Mouse (Mus musculus): ENCODE results near the gene Ppme1. TPM values are rescaled to one million over a fixed set of nuclear protein-coding genes. Genes with fewer than 3 reads are reported as not detected.

The Ppme1 gene
- polyA plus RNA-seq, 1 experiment from 2014 or later, result 54.9 TPM

DNA sequence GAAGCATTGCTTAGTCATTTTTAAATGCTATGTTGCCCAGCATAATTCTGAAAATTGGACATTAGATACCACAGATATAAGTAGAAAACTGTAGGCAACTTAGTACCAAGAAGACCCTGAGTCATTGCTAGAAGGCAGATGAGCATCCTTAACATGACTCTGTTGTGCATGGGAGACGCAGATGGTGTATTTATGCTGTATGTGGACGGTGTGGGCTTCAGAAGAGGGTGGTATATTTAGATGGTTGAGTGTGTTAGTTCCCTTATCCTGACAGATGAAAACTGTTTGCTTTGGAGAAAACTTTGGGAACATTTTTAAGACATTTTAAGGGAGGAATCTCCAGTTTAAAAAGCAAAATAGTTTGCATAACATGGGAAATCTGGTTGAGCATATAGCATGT is 16.1 kb upstream of the Ppme1 start:
- ATAC-seq (ENCODE audit: insufficient number of reproducible peaks, insufficient read depth, low FRiP score, low read depth), result no peak
- WGBS, result 95% methylated on average over 2 of the region's 2 CpGs
- H3K4me3 ChIP-seq (ENCODE audit: low read depth, low read length), result no peak overlapping the region
- H3K9ac ChIP-seq (replicated peaks; ENCODE audit: low read depth, low read length), result no peak overlapping the region
- no peak overlapping the region for H3K27ac ChIP-seq (ENCODE audit: low read length)
- peaks cover 21% of the 10 kb centered on the region for H3K36me3 ChIP-seq (ENCODE audit: control insufficient read depth, insufficient read depth, low read length)
- no peak overlapping the region for H3K4me2 ChIP-seq (replicated peaks; ENCODE audit: low read depth, low read length)
- no peaks in the 10 kb centered on the region for H3K4me1 ChIP-seq (ENCODE audit: control insufficient read depth, insufficient read depth, low read length)
- H3K9me3 ChIP-seq (ENCODE audit: control insufficient read depth, low read depth, low read length), result no peaks in the 10 kb centered on the region
- H3K27me3 ChIP-seq (ENCODE audit: control insufficient read depth, insufficient read depth, low read length), result no peaks in the 10 kb centered on the region

DNA sequence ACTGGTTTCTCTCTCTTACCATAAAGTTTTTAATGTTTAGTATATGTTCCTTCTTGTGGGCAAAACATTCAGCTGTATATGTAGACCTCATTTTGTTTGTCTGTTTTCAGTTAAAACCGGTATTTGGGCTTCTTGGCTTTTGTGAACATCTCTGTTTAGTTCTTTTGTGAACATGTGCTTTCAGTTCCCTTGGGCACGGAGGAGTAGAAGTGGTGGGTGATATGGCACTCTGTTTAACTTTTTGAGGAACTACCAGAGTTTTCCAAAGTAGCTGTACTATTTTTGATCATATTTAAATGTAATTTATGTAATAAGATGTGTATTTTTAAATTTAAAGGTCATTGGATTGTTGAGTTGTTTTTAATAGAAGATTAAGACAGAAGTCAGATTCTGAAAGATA is 11.1 kb upstream of the Ppme1 start:
- Histone ChIP-seq H3K4me3 (ENCODE audit: low read depth, low read length) (no peak overlapping the region), H3K9me3 (ENCODE audit: control insufficient read depth, low read depth, low read length) (no peaks in the 10 kb centered on the region), H3K27ac (ENCODE audit: low read length) (no peak overlapping the region), H3K9ac (replicated peaks; ENCODE audit: low read depth, low read length) (no peak overlapping the region), H3K4me2 (replicated peaks; ENCODE audit: low read depth, low read length) (no peak overlapping the region), H3K27me3 (ENCODE audit: control insufficient read depth, insufficient read depth, low read length) (no peaks in the 10 kb centered on the region), H3K4me1 (ENCODE audit: control insufficient read depth, insufficient read depth, low read length) (no peaks in the 10 kb centered on the region), H3K36me3 (ENCODE audit: control insufficient read depth, insufficient read depth, low read length) (peaks cover 27% of the 10 kb centered on the region)
- no peak for ATAC-seq (ENCODE audit: insufficient number of reproducible peaks, insufficient read depth, low FRiP score, low read depth)
- 88% methylated on average over 2 of the region's 2 CpGs for WGBS

DNA sequence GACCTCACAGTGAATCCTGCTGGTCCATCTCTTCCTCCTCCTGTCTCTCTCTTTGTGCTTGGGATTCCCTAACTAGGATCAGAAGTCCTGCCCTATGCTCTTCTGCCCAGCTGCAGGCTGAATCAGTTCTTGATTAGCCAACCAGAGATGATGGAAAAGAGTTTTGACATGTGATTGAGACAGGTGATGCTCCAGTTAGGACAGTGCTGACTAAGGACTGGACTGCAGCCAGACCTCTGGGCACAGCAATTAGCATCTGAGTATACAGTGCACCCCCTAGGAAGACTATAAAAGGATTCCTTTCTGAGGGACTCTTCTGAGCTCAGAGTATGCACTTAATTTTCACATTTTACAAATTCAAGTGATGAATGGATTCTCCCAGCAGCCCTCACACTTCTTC is 9.1 kb upstream of the Ppme1 start:
- no peaks in the 10 kb centered on the region for H3K27me3 ChIP-seq (ENCODE audit: control insufficient read depth, insufficient read depth, low read length)
- H3K4me2 ChIP-seq (replicated peaks; ENCODE audit: low read depth, low read length), result no peak overlapping the region
- H3K27ac ChIP-seq (ENCODE audit: low read length), result no peak overlapping the region
- no peaks in the 10 kb centered on the region for H3K9me3 ChIP-seq (ENCODE audit: control insufficient read depth, low read depth, low read length)
- no peak overlapping the region for H3K9ac ChIP-seq (replicated peaks; ENCODE audit: low read depth, low read length)
- H3K36me3 ChIP-seq (ENCODE audit: control insufficient read depth, insufficient read depth, low read length), result peaks cover 27% of the 10 kb centered on the region
- H3K4me1 ChIP-seq (ENCODE audit: control insufficient read depth, insufficient read depth, low read length), result no peaks in the 10 kb centered on the region
- no peak for ATAC-seq (ENCODE audit: insufficient number of reproducible peaks, insufficient read depth, low FRiP score, low read depth)
- H3K4me3 ChIP-seq (ENCODE audit: low read depth, low read length), result no peak overlapping the region

DNA sequence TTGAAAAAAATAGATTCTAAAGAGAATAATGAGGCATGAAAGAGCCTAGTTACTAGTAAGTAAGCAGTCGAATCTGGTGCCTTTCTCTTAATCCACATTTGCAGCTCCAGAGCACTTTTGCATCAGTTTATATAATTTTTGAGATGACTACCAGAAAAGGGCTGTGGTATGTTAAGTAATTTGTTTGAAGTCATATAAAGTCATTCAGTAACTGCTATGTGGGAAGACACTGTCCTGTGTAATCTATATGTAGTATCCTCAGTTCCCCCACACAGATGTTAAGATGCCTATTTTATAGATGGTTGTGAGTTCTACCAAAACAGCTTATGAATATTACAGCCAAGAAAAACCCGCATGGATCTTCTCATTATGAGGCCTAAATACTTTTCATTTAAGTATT is 6.2 kb upstream of the Ppme1 start:
- Histone ChIP-seq H3K4me1 (ENCODE audit: control insufficient read depth, insufficient read depth, low read length) (no peaks in the 10 kb centered on the region), H3K4me2 (replicated peaks; ENCODE audit: low read depth, low read length) (no peak overlapping the region), H3K27me3 (ENCODE audit: control insufficient read depth, insufficient read depth, low read length) (no peaks in the 10 kb centered on the region), H3K36me3 (ENCODE audit: control insufficient read depth, insufficient read depth, low read length) (peaks cover 35% of the 10 kb centered on the region), H3K9me3 (ENCODE audit: control insufficient read depth, low read depth, low read length) (no peaks in the 10 kb centered on the region), H3K4me3 (ENCODE audit: low read depth, low read length) (no peak overlapping the region), H3K27ac (ENCODE audit: low read length) (no peak overlapping the region), H3K9ac (replicated peaks; ENCODE audit: low read depth, low read length) (no peak overlapping the region)
- WGBS, result 78% methylated on average over 2 of the region's 2 CpGs
- ATAC-seq (ENCODE audit: insufficient number of reproducible peaks, insufficient read depth, low FRiP score, low read depth), result no peak

DNA sequence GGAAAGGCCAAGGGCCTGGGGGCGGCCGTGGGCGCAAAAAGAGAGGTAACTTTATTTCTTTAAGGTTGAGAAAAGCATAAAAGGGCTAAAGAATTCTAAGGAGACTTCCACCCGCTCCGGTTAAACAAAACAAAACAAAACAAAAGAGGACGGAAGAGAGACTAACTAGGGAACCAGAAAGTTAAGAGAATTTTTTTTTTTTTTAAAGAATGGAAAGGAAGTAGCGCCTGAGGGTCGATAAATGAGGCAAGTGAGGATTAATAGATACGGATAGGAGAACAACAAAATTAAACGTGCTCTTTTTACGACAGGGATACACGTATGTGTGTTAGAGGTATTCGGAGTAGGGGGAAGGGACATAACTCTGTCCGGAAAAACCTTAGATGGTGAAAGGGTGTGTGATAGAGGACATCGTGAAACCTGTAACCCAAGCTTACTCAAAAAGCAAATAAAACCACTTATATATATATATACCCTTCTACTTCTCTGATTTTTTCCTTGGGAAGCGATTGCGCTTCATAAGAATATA is 409 bp upstream of the Ppme1 start:
- Histone ChIP-seq H3K4me1 (ENCODE audit: control insufficient read depth, insufficient read depth, low read length) (peaks cover 6% of the 10 kb centered on the region; the same call in 1 of the 2 replicates), H3K4me3 (ENCODE audit: low read depth, low read length) (peak overlapping the region; percentile 83), H3K4me2 (replicated peaks; ENCODE audit: low read depth, low read length) (peak overlapping the region; percentile 59), H3K9ac (replicated peaks; ENCODE audit: low read depth, low read length) (peak overlapping the region; percentile 46), H3K27me3 (ENCODE audit: control insufficient read depth, insufficient read depth, low read length) (no peaks in the 10 kb centered on the region), H3K36me3 (ENCODE audit: control insufficient read depth, insufficient read depth, low read length) (peaks cover 8% of the 10 kb centered on the region; the same call in 1 of the 2 replicates), H3K9me3 (ENCODE audit: control insufficient read depth, low read depth, low read length) (no peaks in the 10 kb centered on the region), H3K27ac (ENCODE audit: low read length) (peak overlapping the region; percentile 48; the same call in 1 of the 2 replicates)
- WGBS, result 7% methylated on average over 17 of the region's 17 CpGs
- ATAC-seq (ENCODE audit: insufficient number of reproducible peaks, insufficient read depth, low FRiP score, low read depth), result no peak

DNA sequence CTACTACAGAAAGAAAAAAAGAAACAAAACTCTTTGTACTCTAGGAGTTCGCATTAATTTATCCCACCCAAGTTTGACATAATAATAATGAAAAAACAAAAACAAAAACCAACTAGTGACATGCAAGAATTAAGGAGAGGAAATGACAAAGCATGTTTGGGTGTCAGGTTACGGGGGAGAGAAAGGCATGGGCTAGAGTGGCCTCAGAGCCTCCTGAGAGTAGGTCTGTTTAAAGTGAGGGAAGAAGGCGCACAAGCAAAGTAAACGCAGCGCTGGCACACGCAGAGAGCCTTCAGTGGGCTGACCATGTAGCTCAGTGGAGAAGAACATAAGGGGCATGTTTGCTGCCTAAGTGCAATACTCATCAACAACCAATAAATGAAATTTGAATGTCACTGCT is 7.2 kb downstream of the Ppme1 start:
- 27% methylated on average over 6 of the region's 6 CpGs for WGBS

DNA sequence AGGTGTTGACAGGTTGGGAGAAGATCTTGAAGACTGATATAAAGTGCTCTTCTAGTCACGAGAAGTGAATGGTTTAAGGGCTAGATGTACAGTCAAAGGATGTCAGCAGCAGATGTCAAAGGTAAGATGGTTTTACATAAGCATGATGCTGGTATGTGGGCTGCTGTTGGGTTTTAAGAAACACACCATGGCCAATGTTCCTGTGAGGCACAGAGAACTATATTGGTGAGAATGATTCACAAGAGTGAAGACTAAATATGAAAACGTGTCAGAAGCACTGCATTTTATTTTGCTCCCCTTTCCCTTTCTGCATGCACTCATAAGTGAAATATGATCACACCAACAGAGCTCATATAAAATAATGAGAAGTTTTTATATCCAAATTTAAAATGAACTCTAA is 8.9 kb downstream of the Ppme1 start:
- H3K4me1 ChIP-seq (ENCODE audit: control insufficient read depth, insufficient read depth, low read length), result no peaks in the 10 kb centered on the region
- no peaks in the 10 kb centered on the region for H3K36me3 ChIP-seq (ENCODE audit: control insufficient read depth, insufficient read depth, low read length)
- no peaks in the 10 kb centered on the region for H3K27me3 ChIP-seq (ENCODE audit: control insufficient read depth, insufficient read depth, low read length)
- H3K27ac ChIP-seq (ENCODE audit: low read length), result no peak overlapping the region
- ATAC-seq (ENCODE audit: insufficient number of reproducible peaks, insufficient read depth, low FRiP score, low read depth), result no peak
- H3K4me2 ChIP-seq (replicated peaks; ENCODE audit: low read depth, low read length), result no peak overlapping the region
- H3K9ac ChIP-seq (replicated peaks; ENCODE audit: low read depth, low read length), result no peak overlapping the region
- H3K4me3 ChIP-seq (ENCODE audit: low read depth, low read length), result no peak overlapping the region
- no peaks in the 10 kb centered on the region for H3K9me3 ChIP-seq (ENCODE audit: control insufficient read depth, low read depth, low read length)
- 87% methylated on average over 2 of the region's 2 CpGs for WGBS

More for the DNA sequence above, 7.2 kb downstream of the Ppme1 start:
- no peaks in the 10 kb centered on the region for H3K27me3 ChIP-seq (ENCODE audit: control insufficient read depth, insufficient read depth, low read length)
- H3K27ac ChIP-seq (ENCODE audit: low read length), result no peak overlapping the region
- no peak for ATAC-seq (ENCODE audit: insufficient number of reproducible peaks, insufficient read depth, low FRiP score, low read depth)
- no peak overlapping the region for H3K4me3 ChIP-seq (ENCODE audit: low read depth, low read length)
- no peaks in the 10 kb centered on the region; the same call in 1 of the 2 replicates for H3K36me3 ChIP-seq (ENCODE audit: control insufficient read depth, insufficient read depth, low read length)
- H3K4me2 ChIP-seq (replicated peaks; ENCODE audit: low read depth, low read length), result no peak overlapping the region
- no peaks in the 10 kb centered on the region for H3K4me1 ChIP-seq (ENCODE audit: control insufficient read depth, insufficient read depth, low read length)
- H3K9me3 ChIP-seq (ENCODE audit: control insufficient read depth, low read depth, low read length), result no peaks in the 10 kb centered on the region
- no peak overlapping the region for H3K9ac ChIP-seq (replicated peaks; ENCODE audit: low read depth, low read length)

DNA sequence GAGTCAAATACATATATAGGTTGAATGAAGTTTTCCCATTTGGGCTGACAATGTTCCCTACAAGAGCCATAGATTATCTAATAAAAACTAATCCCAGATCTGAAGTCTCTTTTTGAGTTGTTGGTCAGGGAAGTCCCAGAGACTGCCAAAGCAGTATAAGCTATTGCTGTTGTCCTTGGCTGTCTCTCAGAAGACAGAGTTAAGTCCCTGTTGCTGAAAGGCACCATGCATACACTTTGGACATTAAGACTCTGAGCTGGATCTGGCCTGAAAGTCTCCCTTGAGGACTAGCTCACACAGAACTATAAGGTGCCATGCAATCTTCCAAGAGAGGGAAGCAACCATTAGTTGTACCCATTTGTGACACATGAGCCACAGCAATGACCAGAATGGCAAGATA is 14.3 kb downstream of the Ppme1 start:
- H3K4me3 ChIP-seq (ENCODE audit: low read depth, low read length), result no peak overlapping the region
- no peak overlapping the region for H3K9ac ChIP-seq (replicated peaks; ENCODE audit: low read depth, low read length)
- no peaks in the 10 kb centered on the region for H3K9me3 ChIP-seq (ENCODE audit: control insufficient read depth, low read depth, low read length)
- H3K36me3 ChIP-seq (ENCODE audit: control insufficient read depth, insufficient read depth, low read length), result no peaks in the 10 kb centered on the region; the same call in 1 of the 2 replicates
- H3K4me2 ChIP-seq (replicated peaks; ENCODE audit: low read depth, low read length), result no peak overlapping the region
- no peak overlapping the region for H3K27ac ChIP-seq (ENCODE audit: low read length)
- ATAC-seq (ENCODE audit: insufficient number of reproducible peaks, insufficient read depth, low FRiP score, low read depth), result no peak
- no peaks in the 10 kb centered on the region for H3K4me1 ChIP-seq (ENCODE audit: control insufficient read depth, insufficient read depth, low read length)
- H3K27me3 ChIP-seq (ENCODE audit: control insufficient read depth, insufficient read depth, low read length), result no peaks in the 10 kb centered on the region

DNA sequence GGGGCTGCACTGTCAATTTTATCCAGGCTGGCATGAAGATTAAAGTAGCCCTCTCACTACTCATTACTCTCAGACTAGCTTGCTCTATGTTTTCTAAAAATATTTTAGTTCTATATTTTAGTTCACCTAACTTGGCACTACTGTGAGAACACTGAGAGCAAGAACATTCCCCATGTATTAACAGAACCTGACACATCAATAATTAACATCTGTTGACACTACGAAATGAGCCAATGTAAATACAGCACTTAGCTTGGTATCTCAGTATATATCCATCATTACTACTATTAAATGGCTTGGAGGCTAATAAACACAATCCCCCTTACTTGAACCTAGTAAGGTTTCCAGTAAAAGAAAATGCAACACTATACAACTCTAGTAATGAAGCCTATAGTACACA is 15.3 kb downstream of the Ppme1 start:
- Histone ChIP-seq H3K4me3 (ENCODE audit: low read depth, low read length) (no peak overlapping the region), H3K4me2 (replicated peaks; ENCODE audit: low read depth, low read length) (no peak overlapping the region), H3K9ac (replicated peaks; ENCODE audit: low read depth, low read length) (no peak overlapping the region), H3K9me3 (ENCODE audit: control insufficient read depth, low read depth, low read length) (no peaks in the 10 kb centered on the region), H3K27ac (ENCODE audit: low read length) (no peak overlapping the region), H3K36me3 (ENCODE audit: control insufficient read depth, insufficient read depth, low read length) (no peaks in the 10 kb centered on the region; the same call in 1 of the 2 replicates), H3K27me3 (ENCODE audit: control insufficient read depth, insufficient read depth, low read length) (no peaks in the 10 kb centered on the region), H3K4me1 (ENCODE audit: control insufficient read depth, insufficient read depth, low read length) (no peaks in the 10 kb centered on the region)
- 49% methylated on average over 1 of the region's 1 CpGs for WGBS
- no peak for ATAC-seq (ENCODE audit: insufficient number of reproducible peaks, insufficient read depth, low FRiP score, low read depth)

All from stomach, embryonic 14.5 days (tissue).